Mouse (Mus musculus): ENCODE results near the gene Reep6.

Reep6 gene

GRCm38 (mm10) chr10:80301256-80302081 lies 28.3 kb upstream of the Reep6 start:
- DNase-seq (ENCODE audit: low spot score) = no peak

- no peak for DNase-seq (ENCODE audit: low spot score)
Observed at GRCm38 (mm10) chr10:80302082-80302355, 27.7 kb upstream of the Reep6 start.

GRCm38 (mm10) chr10:80302471-80302881 lies 27.3 kb upstream of the Reep6 start:
- no peak for DNase-seq (ENCODE audit: low spot score)

GRCm38 (mm10) chr10:80304458-80304857 lies 25.3 kb upstream of the Reep6 start:
- no peak for DNase-seq (ENCODE audit: low spot score)

GRCm38 (mm10) chr10:80304862-80305261 lies 24.9 kb upstream of the Reep6 start:
- DNase-seq (ENCODE audit: low spot score) = no peak

- no peak for DNase-seq (ENCODE audit: low spot score)
Observed at GRCm38 (mm10) chr10:80311560-80311959, 18.2 kb upstream of the Reep6 start.

- no peak for DNase-seq (ENCODE audit: low spot score)
Observed at GRCm38 (mm10) chr10:80312586-80313504, 16.9 kb upstream of the Reep6 start.

GRCm38 (mm10) chr10:80313627-80314201 lies 16.0 kb upstream of the Reep6 start:
- no peak for DNase-seq (ENCODE audit: low spot score)

GRCm38 (mm10) chr10:80314494-80315001 lies 15.2 kb upstream of the Reep6 start:
- DNase-seq (ENCODE audit: low spot score) = no peak

- no peak for DNase-seq (ENCODE audit: low spot score)
Observed at GRCm38 (mm10) chr10:80315315-80315714, 14.4 kb upstream of the Reep6 start.

GRCm38 (mm10) chr10:80316359-80316781 lies 13.4 kb upstream of the Reep6 start:
- no peak for DNase-seq (ENCODE audit: low spot score)

GRCm38 (mm10) chr10:80317011-80317410 lies 12.7 kb upstream of the Reep6 start:
- DNase-seq (ENCODE audit: low spot score) = no peak

GRCm38 (mm10) chr10:80320340-80320760 lies 9.4 kb upstream of the Reep6 start, which contains the start of gene 2310011J03Rik:
2310011J03Rik (minus strand) TSS chr10:80320537.
- peak; percentile 68 for DNase-seq (ENCODE audit: low spot score)

- DNase-seq (ENCODE audit: low spot score) = no peak
Observed at GRCm38 (mm10) chr10:80321014-80321669, 8.6 kb upstream of the Reep6 start.

- DNase-seq (ENCODE audit: low spot score) = no peak
Observed at GRCm38 (mm10) chr10:80321670-80322581, 7.8 kb upstream of the Reep6 start.

- no peak for DNase-seq (ENCODE audit: low spot score)
Observed at GRCm38 (mm10) chr10:80322811-80323211, 6.9 kb upstream of the Reep6 start.

GRCm38 (mm10) chr10:80323261-80324119 lies 6.3 kb upstream of the Reep6 start:
- no peak for DNase-seq (ENCODE audit: low spot score)

GRCm38 (mm10) chr10:80324120-80325037 lies 5.4 kb upstream of the Reep6 start:
- DNase-seq (ENCODE audit: low spot score) = no peak

- no peak for DNase-seq (ENCODE audit: low spot score)
Observed at GRCm38 (mm10) chr10:80325045-80325444, 4.7 kb upstream of the Reep6 start.

Measured in layer of hippocampus, adult 9-10 months (tissue).